Mouse (Mus musculus) cortical plate, adult 2 months (tissue): ENCODE results near the gene Lrrc4b. TPM values are rescaled to one million over a fixed set of nuclear protein-coding genes. Genes with fewer than 3 reads are reported as not detected.

Experiments used
- H3K27ac ChIP-seq: fragments of 200-500 bp; 2 replicates; pipeline ENCODE4 v1.5.1; 2012; ENCODE audit warnings: low read length, control low read depth, inconsistent platforms; ENCODE audit not compliant: insufficient read depth
- H3K4me1 ChIP-seq: fragments of 200-500 bp; 2 replicates; pipeline ENCODE4 v1.6.1; 2011; ENCODE audit warnings: low read length; ENCODE audit not compliant: control insufficient read depth, insufficient read depth
- H3K4me3 ChIP-seq: fragments of 200-500 bp; 2 replicates; pipeline ENCODE4 v1.5.1; 2011; ENCODE audit warnings: mild to moderate bottlenecking, low read length, control low read depth; ENCODE audit not compliant: insufficient read depth
- CTCF ChIP-seq: fragments of 200-500 bp; IDR thresholded peaks from 2 replicates; pipeline ENCODE4 v1.5.1; 2011; ENCODE audit warnings: mild to moderate bottlenecking, control low read depth, low read length; ENCODE audit not compliant: insufficient read depth; ENCODE audit errors: extremely low read depth
- POLR2A ChIP-seq: fragments of 200-500 bp; IDR thresholded peaks from 2 replicates; pipeline ENCODE4 v1.6.1; 2011; ENCODE audit warnings: mild to moderate bottlenecking, low read length, control low read depth; ENCODE audit not compliant: insufficient read depth; ENCODE audit errors: extremely low read depth
- polyA plus RNA-seq: library from polyadenylated mRNA; depleted of rRNA; stranded (reverse); fragments of >200 nt; gene quantifications from 2 replicates; pipeline ENCODE4 v1.2.3, GENCODE M21; 2012

Gene Lrrc4b
- polyA plus RNA-seq, 1 experiment, result 192 TPM

DNA sequence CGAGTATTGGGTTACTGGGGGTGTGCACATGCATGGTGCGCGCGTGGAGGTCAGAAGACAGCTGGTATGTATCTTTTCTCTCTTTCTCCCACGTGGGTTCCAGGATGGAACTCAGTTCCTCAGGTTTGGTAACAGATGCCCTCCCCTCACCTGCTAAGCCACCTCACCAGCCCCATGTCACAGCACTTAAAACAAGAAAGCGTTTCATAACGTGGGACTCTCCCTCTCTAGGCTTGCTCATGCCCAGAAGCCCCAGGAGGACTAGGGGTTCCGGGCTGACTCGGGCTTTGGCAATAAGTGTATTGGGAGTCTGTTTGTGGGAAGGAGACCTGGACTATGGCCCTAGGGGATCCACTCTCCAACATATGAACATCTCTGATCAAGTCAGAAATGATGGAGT, 5.3 kb downstream of the Lrrc4b start:
- Histone ChIP-seq H3K4me3 (no peak overlapping the region), H3K27ac (no peak overlapping the region), H3K4me1 (peaks cover 13% of the 10 kb centered on the region)
- no peak for TF ChIP-seq POLR2A
- no peak for TF ChIP-seq CTCF

DNA sequence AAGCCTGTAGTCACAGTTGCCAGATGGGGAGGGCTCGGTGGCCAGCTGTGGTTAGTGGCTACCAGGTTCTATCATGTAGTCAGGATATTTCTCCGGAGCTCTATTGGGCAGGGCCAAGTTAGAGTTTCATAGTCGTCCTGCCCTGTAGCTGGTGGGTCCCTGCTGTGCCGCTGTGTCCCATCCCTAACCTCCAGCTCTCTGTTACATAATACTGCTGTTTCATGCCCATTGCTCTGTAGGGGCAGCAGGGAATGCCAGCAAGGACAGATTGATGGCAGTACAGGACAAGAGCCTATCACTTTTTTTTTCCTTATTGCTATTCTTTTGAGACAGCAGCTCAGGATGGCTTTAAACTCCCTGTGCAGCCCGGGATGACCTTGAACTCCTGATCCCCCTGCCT, 7.0 kb downstream of the Lrrc4b start:
- no peak overlapping the region for H3K4me3 ChIP-seq
- no peak overlapping the region for H3K27ac ChIP-seq
- H3K4me1 ChIP-seq, result peaks cover 13% of the 10 kb centered on the region
- no peak for TF ChIP-seq POLR2A
- TF ChIP-seq CTCF, result no peak

- H3K27ac ChIP-seq, result no peak overlapping the region
- H3K4me1 ChIP-seq, result peaks cover 14% of the 10 kb centered on the region
- TF ChIP-seq CTCF (peak; percentile 23; the same call in 1 of the 2 replicates), POLR2A (no peak)
- H3K4me3 ChIP-seq, result no peak overlapping the region
These were observed 7.4 kb downstream of the Lrrc4b start for GRCm38 (mm10) chr7:44436267-44436666.

DNA sequence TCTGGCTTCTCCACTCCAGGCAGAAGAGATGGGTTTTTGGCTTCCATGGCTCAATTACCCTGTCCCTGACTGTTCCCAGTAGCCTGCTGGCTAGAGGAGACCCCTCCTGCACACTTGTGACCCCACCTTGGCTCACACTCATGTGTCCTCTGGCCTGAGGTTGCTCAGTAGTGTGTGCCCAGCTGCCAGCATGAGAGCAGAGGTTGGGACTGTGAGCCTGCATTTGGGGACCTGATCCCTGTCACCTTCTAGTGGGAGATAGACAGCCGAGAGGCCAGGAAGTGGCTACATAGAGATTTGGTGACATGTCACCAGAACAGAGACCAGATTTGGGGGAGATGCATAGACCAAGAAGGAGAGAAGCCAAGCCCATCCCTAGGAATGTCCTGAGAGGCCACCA, 8.4 kb downstream of the Lrrc4b start:
- Histone ChIP-seq H3K4me3 (no peak overlapping the region), H3K4me1 (peaks cover 10% of the 10 kb centered on the region), H3K27ac (no peak overlapping the region)
- TF ChIP-seq CTCF (no peak), POLR2A (no peak)

DNA sequence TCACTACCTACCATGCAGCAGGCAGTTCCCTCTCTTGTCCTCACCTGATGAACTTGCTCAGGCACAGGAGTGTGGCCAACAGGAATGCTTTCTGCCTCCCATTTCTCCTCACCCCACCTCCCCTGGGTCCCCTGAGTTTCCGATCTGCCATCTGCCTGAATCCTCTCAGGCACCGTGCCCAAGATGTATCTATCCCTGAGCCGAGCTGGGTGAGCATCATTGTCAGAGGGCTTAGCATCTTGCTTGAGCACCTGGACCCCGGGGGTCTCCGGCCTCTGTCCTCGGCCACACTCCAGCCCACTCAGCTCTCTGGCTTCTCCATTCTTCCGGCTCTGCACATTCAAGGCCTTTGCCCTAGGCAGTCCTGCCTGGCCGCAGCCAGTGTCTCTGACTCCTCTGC, 9.1 kb downstream of the Lrrc4b start:
- Histone ChIP-seq H3K4me1 (peaks cover 10% of the 10 kb centered on the region), H3K27ac (no peak overlapping the region), H3K4me3 (no peak overlapping the region)
- no peak for TF ChIP-seq POLR2A
- TF ChIP-seq CTCF, result no peak

- no peak overlapping the region for H3K4me3 ChIP-seq
- TF ChIP-seq POLR2A (no peak), CTCF (no peak)
- no peak overlapping the region for H3K27ac ChIP-seq
- H3K4me1 ChIP-seq, result peaks cover 14% of the 10 kb centered on the region
These were observed 10.9 kb downstream of the Lrrc4b start for GRCm38 (mm10) chr7:44439696-44440095.

DNA sequence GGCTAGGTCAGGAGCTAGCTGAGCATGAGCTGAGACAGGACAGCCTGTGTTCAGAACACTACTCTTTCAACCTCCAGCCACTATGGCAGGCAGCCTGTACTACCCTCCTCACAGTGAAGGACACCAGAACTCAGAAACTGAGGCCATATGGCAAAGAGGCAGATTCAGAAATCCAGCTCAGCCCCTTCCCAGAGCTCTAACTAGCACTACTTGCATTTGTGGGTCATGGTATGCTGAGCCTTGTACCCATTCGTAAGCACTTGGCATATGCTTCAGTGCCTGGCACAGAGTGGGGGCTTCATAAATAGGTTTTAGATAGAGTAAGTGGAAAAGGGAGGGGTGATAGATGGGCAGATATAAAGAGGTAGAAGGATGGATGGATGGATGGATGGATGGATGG, 11.7 kb downstream of the Lrrc4b start:
- Histone ChIP-seq H3K4me3 (no peak overlapping the region), H3K27ac (no peak overlapping the region), H3K4me1 (peaks cover 17% of the 10 kb centered on the region)
- no peak for TF ChIP-seq POLR2A

- TF ChIP-seq CTCF (no peak), POLR2A (no peak)
- peaks cover 17% of the 10 kb centered on the region for H3K4me1 ChIP-seq
- peak overlapping the region; percentile 78 for H3K27ac ChIP-seq
- peak overlapping the region; percentile 79 for H3K4me3 ChIP-seq
These were observed 12.4 kb downstream of the Lrrc4b start for GRCm38 (mm10) chr7:44441180-44441579.

DNA sequence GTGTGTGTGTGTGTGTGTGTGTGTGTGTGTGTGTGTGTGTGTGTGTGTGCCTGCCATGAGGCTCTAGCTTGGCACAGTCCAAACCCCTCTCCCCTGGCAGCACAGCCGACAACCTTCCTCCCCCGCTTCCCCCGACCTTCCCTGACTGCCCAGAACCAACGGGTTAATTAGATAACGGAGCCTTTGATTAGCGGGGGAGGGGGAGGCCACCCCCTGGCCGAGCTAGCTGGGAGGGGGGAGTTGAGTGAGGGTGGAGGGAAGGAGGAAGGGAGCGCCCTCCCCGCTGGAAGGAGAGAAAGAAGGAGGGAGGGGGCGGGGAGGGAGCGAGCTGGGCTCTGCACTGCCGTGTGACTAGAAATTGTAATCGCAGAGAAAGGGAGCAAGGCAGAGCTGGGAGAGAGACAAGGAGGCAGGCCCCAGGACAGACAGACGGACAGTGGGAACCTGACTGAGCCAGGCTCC, 12.9 kb downstream of the Lrrc4b start:
- TF ChIP-seq POLR2A (peak; percentile 92), CTCF (no peak)
- H3K27ac ChIP-seq, result peak overlapping the region; percentile 86
- H3K4me1 ChIP-seq, result peaks cover 21% of the 10 kb centered on the region
- peak overlapping the region; percentile 79 for H3K4me3 ChIP-seq

GRCm38 (mm10) chr7:44442407-44442821, 13.6 kb downstream of the Lrrc4b start:
- no peak for TF ChIP-seq CTCF
- TF ChIP-seq POLR2A, result peak; percentile 39; the same call in 1 of the 2 replicates
- Histone ChIP-seq H3K4me1 (peaks cover 26% of the 10 kb centered on the region), H3K27ac (peak overlapping the region; percentile 86; the same call in 1 of the 2 replicates)

More at GRCm38 (mm10) chr7:44442407-44442821, 13.6 kb downstream of the Lrrc4b start:
- peak overlapping the region; percentile 79 for H3K4me3 ChIP-seq
